Mouse (Mus musculus) adrenal gland, postnatal 14 days (tissue): ENCODE data around the gene Rassf10. TPM values are rescaled to one million over a fixed set of nuclear protein-coding genes. Genes with fewer than 3 reads are reported as not detected.
A peak's percentile ranks its signal among the peaks of the same experiment; 100 is the strongest.

Experiments
- DNase-seq: peaks from one replicate; pipeline ENCODE4 v3.0.0; 2021; ENCODE audit warnings: mixed read lengths
- total RNA-seq: library from RNA; stranded (reverse); gene quantifications from 2 replicates; pipeline ENCODE4 v1.2.3, GENCODE M21; 2021

The Rassf10 gene
- total RNA-seq, 1 experiment from 2014 or later, result 4.7 TPM

DNA sequence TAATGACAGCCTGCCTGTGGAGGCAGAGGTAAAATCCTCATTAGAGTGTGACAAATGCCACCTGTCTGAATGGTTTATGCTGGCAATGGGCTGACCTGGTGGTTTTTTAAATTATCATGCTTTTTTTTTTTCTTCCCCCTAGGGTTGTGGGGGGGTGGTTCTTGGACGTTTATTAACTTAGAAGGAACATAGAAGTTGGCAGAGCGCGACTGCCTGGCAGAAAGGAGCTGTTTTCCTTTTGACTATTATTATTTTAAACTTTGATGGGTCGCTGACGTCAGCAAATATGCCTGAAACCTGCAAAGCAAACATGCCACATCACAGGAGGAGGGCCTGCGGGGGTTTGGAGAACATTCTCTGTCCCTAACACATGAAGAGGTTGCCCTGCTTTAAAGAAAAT lies 3.9 kb downstream of the Rassf10 start:
- no peak for DNase-seq

DNA sequence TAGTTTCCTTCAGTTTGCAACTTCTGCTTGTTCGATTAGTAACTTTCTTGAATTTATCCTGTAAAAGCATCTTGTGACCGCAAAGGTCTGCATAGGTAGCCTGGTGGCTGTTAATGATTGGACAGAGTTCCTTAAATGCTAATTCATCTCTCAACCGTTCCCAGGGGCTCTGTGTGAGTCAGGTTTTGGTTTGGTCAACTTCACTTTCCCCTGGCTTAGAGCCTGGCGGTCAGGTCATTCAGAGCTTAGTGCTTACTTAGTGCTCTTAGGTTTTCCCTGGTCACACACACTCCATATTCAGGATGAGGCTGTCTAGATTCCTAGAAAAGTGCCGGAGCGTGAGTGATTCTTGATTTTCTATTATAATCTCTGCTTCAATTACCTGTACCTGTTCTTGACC lies 12.6 kb downstream of the Rassf10 start:
- DNase-seq, result no peak

DNA sequence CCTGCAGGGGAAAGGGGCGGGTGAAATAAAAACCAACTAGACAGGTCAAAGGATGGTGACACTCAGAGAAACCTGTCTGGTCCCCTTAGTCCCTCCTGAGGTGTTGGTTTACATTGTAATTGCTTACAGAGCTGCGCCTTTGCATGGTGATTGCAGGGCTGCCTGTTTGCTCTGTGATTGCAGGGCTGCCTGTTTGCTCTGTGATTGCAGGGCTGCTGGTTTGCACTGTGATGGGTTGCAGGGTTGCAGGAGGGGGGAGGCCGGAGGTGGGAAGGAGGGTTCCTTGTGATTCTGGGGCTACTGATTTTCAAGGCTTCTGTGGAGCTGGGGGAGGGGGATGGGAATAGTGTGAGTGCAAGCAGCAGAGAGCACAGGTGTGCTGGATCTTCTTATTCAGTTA lies 13.0 kb downstream of the Rassf10 start:
- DNase-seq, result no peak

DNA sequence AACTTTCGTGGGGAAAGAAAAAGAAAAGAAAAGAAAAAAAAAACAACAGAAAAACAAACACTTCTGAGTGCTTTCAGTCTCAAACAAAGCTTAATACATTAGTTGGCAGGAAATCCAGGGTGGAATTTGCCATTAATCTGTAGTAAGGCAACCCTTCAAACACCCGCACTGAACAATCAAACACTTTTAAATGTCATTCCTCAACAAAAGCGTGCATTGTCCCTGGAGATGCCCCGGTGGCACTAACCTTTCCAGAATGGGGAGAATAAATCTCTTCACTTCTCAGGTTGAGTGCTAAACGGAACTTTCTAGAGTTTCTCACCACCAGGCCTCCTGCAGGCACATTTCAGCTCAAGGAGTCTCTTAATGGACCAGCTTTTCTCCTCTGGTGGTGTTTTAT lies 29.6 kb downstream of the Rassf10 start:
- DNase-seq, result no peak

DNA sequence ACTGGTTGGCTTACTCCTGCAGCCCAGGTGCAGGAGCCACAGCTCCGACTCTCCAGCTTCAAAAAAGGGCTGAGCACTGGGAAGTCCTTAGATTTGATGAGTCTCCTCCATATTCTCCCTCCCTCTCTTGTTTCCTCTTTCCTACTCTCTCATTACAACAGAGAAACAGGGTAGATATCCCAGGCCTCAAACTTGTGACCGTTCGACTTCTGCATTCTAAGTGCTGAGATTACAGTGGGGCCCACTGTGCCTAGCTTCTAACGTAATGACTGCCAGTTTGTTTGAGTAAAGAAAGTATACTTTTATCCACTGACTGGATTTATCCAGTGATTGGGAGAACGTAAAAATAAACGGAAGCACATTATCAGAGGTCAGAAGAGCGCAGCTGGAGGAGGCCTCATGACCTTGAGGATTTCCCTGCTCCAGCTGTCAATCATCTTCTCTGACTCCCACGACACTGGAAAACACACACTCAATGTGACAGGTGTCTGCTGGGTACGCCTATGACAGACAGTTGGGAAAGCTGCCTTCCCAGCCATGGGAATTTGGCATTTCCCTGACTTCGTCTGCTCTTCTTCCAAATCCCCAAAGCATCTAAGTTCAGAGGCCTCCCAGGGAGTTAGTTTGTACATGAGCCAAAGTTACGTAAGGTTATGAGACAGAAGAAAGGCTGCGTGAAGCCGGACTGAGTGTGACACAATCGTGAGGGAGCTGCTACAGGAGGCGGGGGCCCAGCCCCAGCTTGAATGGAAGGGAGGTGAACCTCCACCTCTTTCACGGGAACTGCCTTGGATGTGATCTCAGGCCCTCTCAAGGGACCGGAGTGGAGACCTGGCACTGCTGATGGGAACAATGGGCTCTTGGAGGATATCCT lies 31.2 kb downstream of the Rassf10 start:
- peak; percentile 72 for DNase-seq

DNA sequence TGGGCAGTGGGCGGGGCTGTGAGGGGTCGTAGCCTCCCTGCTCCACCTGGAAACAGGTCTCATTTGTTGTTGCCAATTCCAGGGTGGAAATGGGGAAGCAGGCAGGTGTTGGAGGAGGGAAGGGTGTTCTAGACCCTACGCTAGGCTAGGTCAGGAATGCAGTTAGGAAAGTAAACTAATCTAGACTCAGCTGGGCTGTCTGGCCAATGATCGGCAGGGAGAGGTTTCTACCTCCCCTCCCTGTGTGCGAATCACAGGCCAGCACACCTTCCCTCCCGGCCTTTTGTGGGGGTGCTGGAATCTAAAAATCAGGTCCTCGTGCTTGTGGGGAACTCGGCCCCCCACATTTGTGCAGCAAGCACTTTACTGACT lies 31.8 kb downstream of the Rassf10 start:
- DNase-seq, result no peak

DNA sequence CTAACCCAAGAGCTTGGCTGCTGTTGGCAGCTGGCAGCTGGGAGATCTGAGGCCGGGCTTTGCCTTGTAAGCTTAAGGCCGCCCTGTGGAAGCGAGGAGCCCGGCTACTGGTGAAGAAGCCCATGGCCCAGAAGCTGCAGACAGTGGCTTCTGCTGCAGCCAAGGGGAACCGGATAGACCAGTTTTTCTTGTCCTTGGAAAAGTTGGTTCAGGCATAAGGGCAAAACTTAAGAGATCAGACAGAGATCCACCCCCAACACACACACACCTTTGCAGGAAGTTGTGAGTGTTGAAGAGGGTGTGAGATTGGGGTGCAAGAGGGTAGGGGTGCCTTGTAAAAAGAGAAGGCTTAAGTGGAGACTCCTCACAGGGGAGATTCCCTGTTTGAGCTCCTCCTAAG lies 39.2 kb downstream of the Rassf10 start:
- no peak for DNase-seq

DNA sequence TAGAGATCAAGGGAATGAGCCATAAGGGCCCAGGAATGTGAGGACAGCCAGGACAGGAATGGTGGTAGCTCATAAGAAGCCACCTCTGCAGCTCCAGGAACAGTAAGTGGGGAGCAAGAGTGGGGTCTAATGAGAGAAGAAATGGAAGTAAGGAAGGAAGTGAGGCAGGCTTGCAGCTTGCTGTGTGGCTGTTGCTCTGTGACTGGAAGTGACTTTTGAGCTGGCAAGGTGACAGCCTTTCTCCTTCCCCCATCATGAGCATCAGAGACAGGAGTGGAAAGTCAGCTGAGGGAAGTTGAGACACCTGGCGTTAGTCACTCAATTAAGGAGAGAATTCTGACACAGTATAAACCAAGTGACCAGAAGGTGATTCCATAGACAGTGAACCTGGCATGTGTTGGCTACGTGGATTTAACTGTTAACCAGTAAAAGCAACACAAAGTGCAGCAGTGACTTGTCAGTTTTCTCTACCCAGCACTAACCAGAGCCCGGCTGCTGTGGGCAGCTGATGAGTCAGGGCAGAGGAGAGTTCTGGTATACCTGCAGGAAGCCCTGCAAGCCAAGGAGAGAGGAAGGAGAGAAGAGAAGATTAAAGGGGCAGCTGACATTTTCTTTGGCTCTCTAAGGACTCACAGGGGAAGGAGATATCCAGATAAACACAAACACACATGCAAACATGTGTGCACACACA lies 49.9 kb downstream of the Rassf10 start:
- no peak for DNase-seq

DNA sequence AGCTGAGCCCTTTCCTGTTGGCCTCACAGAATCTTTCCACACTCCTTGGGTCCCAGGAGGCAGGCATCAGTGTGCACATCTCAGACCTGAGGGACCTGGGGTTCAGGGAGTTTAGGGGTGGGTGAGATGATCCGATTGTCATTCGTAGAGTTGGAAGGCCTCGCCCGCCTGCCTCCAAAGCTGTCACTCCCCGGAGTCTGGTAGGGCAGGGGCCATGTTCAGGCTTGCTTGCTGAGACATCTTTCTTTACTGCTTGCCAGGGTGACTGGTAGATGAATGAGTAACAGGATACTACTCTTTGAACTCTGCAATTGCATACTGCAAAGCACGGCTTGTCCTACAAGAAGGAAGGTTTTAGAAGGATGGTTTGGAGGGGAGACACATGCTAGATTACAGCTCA lies 52.0 kb downstream of the Rassf10 start:
- no peak for DNase-seq
